Mouse (Mus musculus): ENCODE data around the gene Cog1. TPM values are rescaled to one million over a fixed set of nuclear protein-coding genes. Genes with fewer than 3 reads are reported as not detected.

Gene Cog1
- total and polyA plus RNA-seq, 3 experiments = 16.9 to 25.2 (median 18.6) TPM

GRCm38 (mm10) chr11:113610266-113610665, 38.7 kb upstream of the Cog1 start:
- 61% methylated on average over 5 of the region's 5 CpGs for WGBS
- Histone ChIP-seq H3K27ac (no peak overlapping the region), H3K36me3 (ENCODE audit: control insufficient read depth, insufficient read depth, low read length) (no peaks in the 10 kb centered on the region), H3K27me3 (ENCODE audit: control insufficient read depth, insufficient read depth, low read length) (no peaks in the 10 kb centered on the region), H3K9ac (ENCODE audit: low read depth, low read length) (no peak overlapping the region), H3K4me1 (ENCODE audit: control insufficient read depth, insufficient read depth, low read length) (no peaks in the 10 kb centered on the region), H3K4me3 (no peak overlapping the region), H3K79me2 (replicated peaks; ENCODE audit: control insufficient read depth, insufficient read depth, low read length) (no peaks in the 10 kb centered on the region)
- TF ChIP-seq CTCF (IDR thresholded peaks at IDR 0.05) = no peak
- TF ChIP-seq EP300 (IDR thresholded peaks at IDR 0.05; ENCODE audit: insufficient read depth, low read depth, low read length) = no peak
- no peak for TF ChIP-seq POLR2A (IDR thresholded peaks at IDR 0.05; ENCODE audit: insufficient read depth, low read depth, low read length)
- intact Hi-C loops (cut with DNase I) = loop anchor here (5.0 kb wide), 1 partner anchor 433 kb away; no protein-coding TSS in a partner anchor
- no peak for DNase-seq

GRCm38 (mm10) chr11:113611112-113611646, 37.8 kb upstream of the Cog1 start:
- WGBS = 87% methylated on average over 10 of the region's 10 CpGs
- TF ChIP-seq POLR2A (IDR thresholded peaks at IDR 0.05; ENCODE audit: insufficient read depth, low read depth, low read length) (no peak), CTCF (IDR thresholded peaks at IDR 0.05) (no peak), EP300 (IDR thresholded peaks at IDR 0.05; ENCODE audit: insufficient read depth, low read depth, low read length) (no peak)
- Histone ChIP-seq H3K4me3 (no peak overlapping the region), H3K79me2 (replicated peaks; ENCODE audit: control insufficient read depth, insufficient read depth, low read length) (no peaks in the 10 kb centered on the region), H3K27ac (no peak overlapping the region), H3K4me1 (ENCODE audit: control insufficient read depth, insufficient read depth, low read length) (no peaks in the 10 kb centered on the region), H3K36me3 (ENCODE audit: control insufficient read depth, insufficient read depth, low read length) (no peaks in the 10 kb centered on the region), H3K9ac (ENCODE audit: low read depth, low read length) (no peak overlapping the region), H3K27me3 (ENCODE audit: control insufficient read depth, insufficient read depth, low read length) (no peaks in the 10 kb centered on the region)
- no peak for DNase-seq
- intact Hi-C loops (cut with DNase I) = loop anchor here (5.0 kb wide), 1 partner anchor 434 kb away; no protein-coding TSS in a partner anchor

GRCm38 (mm10) chr11:113611664-113612611, 37.0 kb upstream of the Cog1 start:
- DNase-seq = peak; percentile 11 to 44
- no peaks in the 10 kb centered on the region for H3K36me3 ChIP-seq (ENCODE audit: control insufficient read depth, insufficient read depth, low read length)
- no peak overlapping the region for H3K27ac ChIP-seq
- TF ChIP-seq POLR2A (IDR thresholded peaks at IDR 0.05; ENCODE audit: insufficient read depth, low read depth, low read length) = no peak
- TF ChIP-seq CTCF (IDR thresholded peaks at IDR 0.05) = peak; percentile 68
- H3K9ac ChIP-seq (ENCODE audit: low read depth, low read length) = no peak overlapping the region
- WGBS = 28% methylated on average over 24 of the region's 24 CpGs
- H3K27me3 ChIP-seq (ENCODE audit: control insufficient read depth, insufficient read depth, low read length) = no peaks in the 10 kb centered on the region
- H3K4me3 ChIP-seq = no peak overlapping the region
- no peaks in the 10 kb centered on the region for H3K4me1 ChIP-seq (ENCODE audit: control insufficient read depth, insufficient read depth, low read length)
- intact Hi-C loops (cut with DNase I) = loop anchor here (5.0 kb wide), 1 partner anchor 435 kb away; no protein-coding TSS in a partner anchor
- H3K79me2 ChIP-seq (replicated peaks; ENCODE audit: control insufficient read depth, insufficient read depth, low read length) = no peaks in the 10 kb centered on the region

- Histone ChIP-seq H3K79me2 (replicated peaks; ENCODE audit: control insufficient read depth, insufficient read depth, low read length) (no peaks in the 10 kb centered on the region), H3K4me3 (no peak overlapping the region), H3K36me3 (ENCODE audit: control insufficient read depth, insufficient read depth, low read length) (no peaks in the 10 kb centered on the region), H3K4me1 (ENCODE audit: control insufficient read depth, insufficient read depth, low read length) (peaks cover 1% of the 10 kb centered on the region; the same call in 1 of the 2 replicates), H3K27ac (no peak overlapping the region), H3K27me3 (ENCODE audit: control insufficient read depth, insufficient read depth, low read length) (peaks cover 4% of the 10 kb centered on the region; the same call in 1 of the 2 replicates), H3K9ac (ENCODE audit: low read depth, low read length) (no peak overlapping the region)
- intact Hi-C loops (cut with DNase I) = loop anchor here (5.0 kb wide), 1 partner anchor 437 kb away; no protein-coding TSS in a partner anchor
- TF ChIP-seq EP300 (IDR thresholded peaks at IDR 0.05; ENCODE audit: insufficient read depth, low read depth, low read length) (no peak), CTCF (IDR thresholded peaks at IDR 0.05) (no peak), POLR2A (IDR thresholded peaks at IDR 0.05; ENCODE audit: insufficient read depth, low read depth, low read length) (no peak)
- no peak for DNase-seq
- 77% methylated on average over 6 of the region's 6 CpGs for WGBS
Observed at GRCm38 (mm10) chr11:113614476-113614875, 34.5 kb upstream of the Cog1 start.

- TF ChIP-seq POLR2A (IDR thresholded peaks at IDR 0.05; ENCODE audit: insufficient read depth, low read depth, low read length) (no peak), CTCF (IDR thresholded peaks at IDR 0.05) (peak; percentile 78), EP300 (IDR thresholded peaks at IDR 0.05; ENCODE audit: insufficient read depth, low read depth, low read length) (no peak)
- no peaks in the 10 kb centered on the region for H3K79me2 ChIP-seq (replicated peaks; ENCODE audit: control insufficient read depth, insufficient read depth, low read length)
- peaks cover 2% of the 10 kb centered on the region; the same call in 1 of the 2 replicates for H3K4me1 ChIP-seq (ENCODE audit: control insufficient read depth, insufficient read depth, low read length)
- no peak overlapping the region for H3K27ac ChIP-seq
- H3K4me3 ChIP-seq = no peak overlapping the region
- peak; percentile 25 to 47 for DNase-seq
- H3K36me3 ChIP-seq (ENCODE audit: control insufficient read depth, insufficient read depth, low read length) = no peaks in the 10 kb centered on the region
- H3K9ac ChIP-seq (ENCODE audit: low read depth, low read length) = no peak overlapping the region
- intact Hi-C loops (cut with DNase I) = loop anchor here (5.0 kb wide), 1 partner anchor 320 kb away; no protein-coding TSS in a partner anchor
- peaks cover 6% of the 10 kb centered on the region; the same call in 1 of the 2 replicates for H3K27me3 ChIP-seq (ENCODE audit: control insufficient read depth, insufficient read depth, low read length)
- 51% methylated on average over 14 of the region's 14 CpGs for WGBS
Observed at GRCm38 (mm10) chr11:113617132-113617911, 31.6 kb upstream of the Cog1 start.
